Mouse (Mus musculus) adrenal gland, postnatal 14 days (tissue): ENCODE data around the gene Gm8138. TPM values are rescaled to one million over a fixed set of nuclear protein-coding genes. Genes with fewer than 3 reads are reported as not detected.
"Not testable (repeated sequence)": the region's sequence is repeated elsewhere in the genome, so short reads cannot be mapped to it uniquely, and the experiment has no call there.

Experiments
- DNase-seq: peaks from one replicate; pipeline ENCODE4 v3.0.0; 2021; ENCODE audit warnings: mixed read lengths
- long read RNA-seq, 2 experiments: library from polyadenylated mRNA; stranded (forward); transcript quantifications; one replicate each; pipeline ENCODE4 v2.0.0; 2021
- total RNA-seq: library from RNA; stranded (reverse); gene quantifications from 2 replicates; pipeline ENCODE4 v1.2.3, GENCODE M21; 2021

Gm8138 gene
- not detected in 2 replicates for total RNA-seq
- long read RNA-seq, experiment 1: 0 reads
- long read RNA-seq, experiment 2: 0 reads

DNA sequence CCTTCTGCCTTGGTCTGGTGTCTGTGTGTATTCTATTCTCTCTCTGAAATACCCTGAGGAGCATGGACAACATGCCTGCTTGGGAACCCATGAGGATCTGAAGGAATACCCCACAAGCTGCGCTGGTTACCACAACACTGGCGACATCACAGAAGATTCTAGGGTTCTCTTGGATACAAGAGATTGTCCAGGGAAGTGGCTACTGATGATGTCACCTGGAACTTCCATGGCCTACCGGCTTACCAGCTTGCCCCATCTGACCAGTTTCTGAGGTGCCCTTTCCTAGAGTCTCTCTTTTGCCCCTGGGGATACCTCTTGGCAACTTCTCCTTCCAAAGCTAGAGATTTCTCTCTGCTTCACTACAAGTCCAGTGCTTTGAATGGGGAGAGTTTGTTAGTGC is at the start of gene Gm8138:
Gm8138 (minus strand) TSS at position 101 of the 400 bp plus-strand sequence.
- not testable (repeated sequence) for DNase-seq

GRCm38 (mm10) chr14:43361713-43362112 is 54.4 kb downstream of the Gm8138 start:
- DNase-seq: not testable (repeated sequence)

Other genes starting within 250 kb of the Gm8138 start
- not detected in 2 replicates for gene Gm7233, start 236.5 kb downstream of the Gm8138 start, total RNA-seq
- not detected in 2 replicates for gene Gm8122, start 181.0 kb downstream of the Gm8138 start, total RNA-seq
- not detected in 2 replicates for gene Gm8126, start 157.7 kb downstream of the Gm8138 start, total RNA-seq
- not detected in 2 replicates for gene Gm9732, start 141.3 kb downstream of the Gm8138 start, total RNA-seq
- gene Gm8127, start 122.5 kb downstream of the Gm8138 start, total RNA-seq: not detected in 2 replicates
- not detected in 2 replicates for gene 1700001F09Rik, start 68.5 kb downstream of the Gm8138 start, total RNA-seq
- not detected in 2 replicates for gene Gm5799, start 127.2 kb upstream of the Gm8138 start, total RNA-seq
- gene Gm17654, start 162.8 kb upstream of the Gm8138 start, total RNA-seq: not detected in 2 replicates
- not detected in 2 replicates for gene Gm10375, start 191.7 kb upstream of the Gm8138 start, total RNA-seq